Mouse (Mus musculus): Measurements from ENCODE around the gene Pdgfc.

- TF ChIP-seq POLR2A (IDR thresholded peaks at IDR 0.05; ENCODE audit: insufficient read length, low read depth) (no peak), MYOG (IDR thresholded peaks at IDR 0.05; ENCODE audit: control insufficient read depth in 1 of 3, insufficient read depth in 1 of 3, insufficient read length in 2 of 3, low read depth in 2 of 3) (no peak), SRF (IDR thresholded peaks at IDR 0.05; ENCODE audit: control insufficient read depth, insufficient read length, low read depth) (no peak)
Observed at GRCm38 (mm10) chr3:81121731-81122130, 85.5 kb downstream of the Pdgfc start.

Data from myocyte (in vitro differentiated cells).